Mouse (Mus musculus): ENCODE measurements around the gene Ctr9. TPM values are rescaled to one million over a fixed set of nuclear protein-coding genes. Genes with fewer than 3 reads are reported as not detected.

Ctr9 gene
- total RNA-seq, 1 experiment from 2014 or later = 45.9 TPM

DNA sequence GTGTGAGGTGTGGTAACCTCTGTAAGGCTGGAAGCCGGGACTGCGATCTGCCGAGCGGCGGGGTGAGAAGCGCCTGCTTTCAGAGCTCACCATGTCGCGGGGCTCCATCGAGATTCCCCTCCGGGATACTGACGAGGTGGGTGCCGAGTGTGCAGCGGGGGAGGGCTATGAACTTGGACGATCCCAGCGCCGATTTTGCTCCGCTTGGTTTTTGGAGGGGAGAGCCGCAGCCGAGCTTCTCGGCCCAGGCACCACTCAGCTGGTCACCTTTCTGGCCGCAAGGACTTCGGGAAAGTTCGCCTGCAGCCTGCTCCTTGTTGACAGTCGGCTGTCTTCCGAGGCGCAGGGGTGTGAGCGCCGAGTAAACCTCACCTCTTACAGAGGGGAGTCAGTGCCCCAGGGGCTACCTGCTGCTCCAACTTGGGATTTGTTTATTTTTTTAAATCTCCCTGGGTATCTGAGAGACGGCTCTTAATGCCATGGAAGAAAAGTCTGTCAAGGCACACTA, 349 bp downstream of the Ctr9 start:
- DNase-seq = no peak

DNA sequence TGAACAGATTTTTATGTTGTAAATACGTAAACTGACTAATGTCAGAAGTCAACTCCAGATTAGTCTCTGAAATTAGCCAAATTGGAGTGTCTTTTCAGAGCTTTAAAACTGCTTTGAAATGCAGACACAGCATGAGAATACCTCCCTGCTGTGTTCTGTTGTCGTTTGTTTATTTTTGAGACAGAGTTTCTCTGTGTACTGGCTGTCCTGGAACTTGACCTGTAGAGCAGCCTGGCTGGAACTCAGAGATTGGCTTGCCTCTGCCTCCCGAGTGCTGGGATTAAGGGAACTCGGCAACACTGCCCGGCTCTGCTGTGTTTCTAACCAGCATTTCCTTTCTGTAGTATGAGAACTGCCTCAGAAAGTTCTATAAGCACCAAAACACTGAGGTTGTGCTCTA, 20.2 kb downstream of the Ctr9 start:
- no peak for DNase-seq

DNA sequence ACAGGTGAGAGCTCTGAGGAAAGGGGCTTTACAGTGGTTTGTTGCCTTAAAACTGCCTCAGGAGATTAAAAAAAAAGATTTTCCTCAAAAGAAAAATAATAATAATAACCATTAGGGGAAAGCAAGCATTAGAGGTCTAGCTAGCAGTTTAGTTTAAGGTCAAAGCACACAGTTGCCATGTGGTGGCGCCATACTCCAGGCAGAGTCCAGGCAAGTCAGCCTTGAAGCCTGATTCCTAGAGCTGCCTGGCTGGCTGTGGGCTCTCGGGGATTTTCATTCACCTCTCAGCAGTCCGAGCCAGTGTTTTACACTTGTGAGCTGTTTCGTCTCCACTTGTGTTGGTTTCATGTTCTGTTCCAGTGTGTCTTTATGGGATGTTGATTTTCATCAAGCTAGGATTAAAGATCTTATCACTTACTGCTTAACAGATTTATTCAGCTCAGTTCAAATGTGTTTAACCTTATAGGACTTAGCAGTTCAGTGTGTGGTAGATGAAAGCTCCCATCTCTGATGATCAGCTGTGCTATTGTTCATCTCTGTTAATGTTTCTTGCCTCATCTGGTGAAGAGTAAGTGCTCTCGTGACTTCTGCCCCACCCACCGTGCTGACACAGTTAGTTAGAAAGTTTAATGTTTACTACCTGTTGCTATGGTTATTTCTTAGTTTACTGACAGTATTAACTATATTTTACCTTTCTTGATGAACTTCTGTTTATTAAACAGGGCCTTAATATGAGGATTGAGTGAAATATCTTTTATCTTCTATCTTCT, 21.1 kb downstream of the Ctr9 start:
- peak; percentile 86 for DNase-seq

DNA sequence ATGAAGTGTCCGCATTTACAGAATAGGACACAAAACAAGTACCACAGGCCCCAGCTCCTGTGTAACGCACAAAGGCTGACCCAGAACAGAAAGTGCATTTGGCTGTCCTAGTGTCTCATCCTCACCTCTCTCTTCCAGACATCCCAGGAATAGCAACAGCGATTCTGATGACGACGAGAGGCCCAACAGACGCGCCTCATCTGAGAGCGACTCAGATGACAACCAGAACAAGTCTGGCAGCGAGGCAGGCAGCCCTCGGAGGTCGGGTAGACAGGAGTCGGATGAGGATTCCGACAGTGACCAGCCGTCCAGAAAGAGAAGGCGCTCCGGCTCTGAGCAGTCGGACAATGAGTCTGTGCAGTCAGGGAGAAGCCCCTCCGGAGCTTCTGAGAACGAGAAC, 26.5 kb downstream of the Ctr9 start:
- no peak for DNase-seq

DNA sequence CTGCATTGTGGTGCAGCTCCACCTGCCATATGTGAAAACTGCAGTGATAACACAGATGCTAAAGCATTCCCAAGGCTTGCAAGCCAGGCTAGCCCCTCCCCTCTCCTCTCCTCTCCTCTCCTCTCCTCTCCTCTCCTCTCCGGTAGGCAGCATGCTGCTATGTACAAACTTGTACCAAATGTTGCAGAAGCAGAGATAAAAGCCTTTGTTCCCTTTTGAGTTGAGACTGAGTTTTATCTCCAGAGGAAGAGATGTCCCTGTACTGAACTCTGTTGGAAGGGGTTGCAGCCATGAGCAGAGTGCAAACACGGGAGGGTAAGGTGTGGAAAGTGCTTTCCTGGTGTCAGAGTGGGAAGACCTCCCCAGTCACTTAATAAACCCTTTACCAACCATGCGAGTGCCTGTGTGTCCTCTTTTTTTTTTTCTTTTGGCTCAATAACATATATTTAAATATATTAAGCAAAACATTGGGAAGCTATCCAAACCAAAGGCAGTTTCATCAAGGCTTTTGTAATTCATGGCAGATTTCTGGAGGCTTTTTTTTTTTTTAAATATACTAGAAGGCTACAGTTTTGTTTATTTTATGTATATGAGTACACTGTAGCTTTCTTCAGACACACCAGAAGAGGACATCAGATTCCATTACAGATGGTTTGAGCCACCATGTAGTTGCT, 27.4 kb downstream of the Ctr9 start:
- DNase-seq = no peak

DNA sequence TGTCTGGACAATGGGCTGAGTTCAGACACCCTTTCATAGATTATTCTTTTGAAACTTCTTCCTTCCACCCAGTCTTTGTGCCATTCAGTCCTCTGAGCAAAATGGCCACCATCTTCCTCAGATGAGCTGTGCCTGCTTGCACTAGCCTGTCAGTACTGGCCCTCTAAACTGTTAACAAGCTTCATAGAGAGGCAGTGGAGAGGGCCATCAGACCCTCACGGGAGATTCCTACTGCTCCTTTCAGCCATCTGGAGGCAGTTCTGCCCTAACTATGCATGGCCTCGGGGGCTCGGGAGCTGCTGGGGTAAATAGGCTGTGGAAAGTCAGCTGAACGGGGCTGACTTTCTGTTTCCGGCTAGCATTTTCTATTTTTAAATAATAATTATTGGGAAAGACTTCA, 30.8 kb downstream of the Ctr9 start:
- DNase-seq = no peak

DNA sequence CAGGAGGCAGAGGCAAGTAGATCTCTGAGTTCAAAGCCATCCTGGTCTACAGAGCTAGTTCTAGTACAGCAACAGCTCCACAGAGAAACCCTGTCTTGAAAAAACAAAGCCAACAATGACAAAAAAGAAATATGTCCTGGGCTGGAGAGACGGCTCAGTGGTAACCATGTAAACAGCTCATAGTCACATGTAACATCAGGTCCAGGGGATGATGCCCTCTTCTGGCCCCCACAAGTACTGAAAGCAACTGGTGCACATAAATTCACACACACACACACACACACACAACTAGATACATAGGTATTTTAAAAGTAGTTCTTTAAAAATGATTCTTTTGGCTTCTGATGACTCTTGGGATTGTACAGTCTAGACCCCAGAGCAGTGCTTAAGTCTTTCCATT, 34.2 kb downstream of the Ctr9 start:
- DNase-seq = no peak

DNA sequence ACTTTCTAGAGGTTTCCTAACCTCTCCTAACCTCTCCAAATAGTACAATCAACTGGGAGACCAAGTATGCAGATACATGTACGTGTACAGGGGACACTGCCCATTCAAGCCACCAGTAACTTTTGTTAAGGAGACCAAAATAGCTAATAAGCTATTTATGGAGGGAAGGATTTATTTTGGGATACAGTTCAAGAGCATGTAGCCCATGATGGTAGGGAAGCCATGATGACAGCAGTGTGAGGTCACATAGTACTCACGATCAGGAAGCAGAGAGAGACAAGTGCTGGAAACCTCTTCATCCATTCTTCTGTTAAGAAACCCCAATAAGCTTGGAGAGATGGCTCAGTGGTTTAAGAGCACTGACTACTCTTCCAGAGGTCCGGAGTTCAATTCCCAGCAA, 39.4 kb downstream of the Ctr9 start:
- DNase-seq = no peak

DNA sequence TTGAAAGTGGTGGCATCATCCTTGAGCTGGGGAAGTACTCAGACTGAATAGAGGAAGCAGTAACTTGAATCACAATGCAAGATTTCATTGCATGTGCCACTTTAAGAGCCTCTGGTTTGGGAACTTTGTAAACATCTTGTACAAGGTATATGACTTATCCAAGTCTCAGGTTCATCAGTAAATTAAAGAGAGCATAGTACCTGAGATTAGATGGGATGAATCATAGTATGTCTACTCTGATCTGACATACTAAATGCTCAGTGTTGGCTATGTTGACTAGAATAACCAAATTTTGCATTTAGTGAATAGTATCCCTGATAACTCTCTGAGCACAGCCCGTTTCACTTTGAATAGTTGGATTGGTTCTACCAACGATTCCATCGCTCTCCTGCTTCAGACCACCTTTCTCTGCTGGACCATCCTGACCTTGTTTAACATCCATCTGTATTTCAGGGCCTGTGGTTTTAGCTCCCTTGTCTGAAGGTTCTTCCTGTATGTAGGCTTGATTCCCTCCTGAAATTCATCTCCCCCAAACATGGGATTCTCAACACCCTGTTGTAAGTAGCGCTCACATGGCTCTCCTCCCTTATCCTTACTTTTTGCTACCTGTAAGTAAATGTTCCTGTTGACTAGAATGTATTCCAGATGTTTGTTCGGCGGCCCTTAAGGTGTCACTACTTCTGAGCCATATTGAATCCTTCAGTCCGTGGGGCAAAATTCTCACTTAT, 40.9 kb downstream of the Ctr9 start:
- no peak for DNase-seq

DNA sequence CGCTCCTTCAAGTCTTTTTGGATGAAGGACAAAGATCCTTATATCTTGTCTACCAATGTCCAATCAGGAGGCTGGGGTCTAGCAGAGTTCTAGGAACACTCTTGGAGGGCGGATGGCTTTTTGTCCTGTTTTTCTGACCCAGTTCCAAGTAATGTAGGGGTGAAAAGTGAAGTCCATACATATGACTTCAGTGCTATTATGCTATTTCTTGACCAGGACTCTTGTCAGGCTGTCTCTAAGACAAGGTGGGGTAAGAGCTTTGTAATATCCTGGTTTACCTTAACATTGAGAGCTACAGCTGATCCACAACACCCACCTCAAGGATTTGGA, 41.4 kb downstream of the Ctr9 start:
- no peak for DNase-seq

DNA sequence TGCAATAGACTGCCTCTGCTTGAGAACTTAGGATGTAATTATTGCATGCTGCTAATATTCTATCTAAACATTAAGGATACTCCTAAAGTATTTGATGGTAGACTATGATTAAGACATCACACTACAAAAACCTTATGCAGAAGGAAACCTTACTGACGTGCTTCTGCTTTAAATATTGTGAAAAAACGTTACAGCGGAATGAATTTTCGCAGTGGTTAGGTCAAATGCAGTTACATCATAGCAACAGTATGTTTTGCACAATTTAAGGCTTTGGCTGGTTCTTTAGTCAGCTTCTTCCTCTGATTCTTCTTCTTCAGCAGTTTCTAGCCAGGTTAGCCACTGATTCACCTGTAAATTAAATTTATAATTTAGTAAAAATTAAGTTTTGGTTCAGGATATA, 43.7 kb downstream of the Ctr9 start:
- no peak for DNase-seq

DNA sequence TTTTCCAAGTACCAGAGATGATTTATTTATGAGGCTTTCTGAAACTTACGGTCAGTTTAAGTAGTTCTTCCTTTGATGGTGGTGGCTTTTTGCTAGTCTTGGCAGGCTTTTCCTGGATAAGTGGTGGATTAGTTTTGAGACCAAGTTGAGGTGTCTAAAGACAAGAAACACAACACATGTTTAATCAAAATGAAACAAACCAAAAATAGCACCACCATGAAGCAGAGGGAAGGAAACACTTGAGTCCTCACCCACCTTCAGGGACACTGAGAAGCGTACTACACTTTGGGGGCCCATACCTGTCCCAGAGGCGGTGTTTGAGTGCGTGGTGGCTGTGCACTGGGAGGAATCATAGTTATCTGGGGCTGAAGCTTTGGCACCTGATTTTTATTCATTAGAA, 46.5 kb downstream of the Ctr9 start:
- DNase-seq = no peak

DNA sequence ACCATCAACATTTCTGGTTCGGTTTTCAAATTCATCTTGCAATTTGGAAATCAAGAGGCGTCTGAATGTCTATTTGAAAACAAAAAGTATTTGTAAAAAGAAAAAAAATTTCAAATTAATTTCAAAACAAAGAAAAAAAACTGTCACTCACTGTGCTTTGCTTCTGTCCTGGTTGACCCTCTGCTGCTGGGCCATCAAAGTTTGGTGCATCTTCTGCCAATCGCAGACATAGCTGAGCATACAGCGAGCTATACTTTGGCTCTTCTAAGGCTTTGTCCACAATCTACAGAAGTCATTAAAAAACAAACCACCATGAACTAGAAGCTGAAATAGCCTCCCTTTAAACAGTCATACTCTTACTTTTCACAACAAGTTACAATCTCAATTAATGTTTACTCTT, 49.5 kb downstream of the Ctr9 start:
- DNase-seq = no peak

DNA sequence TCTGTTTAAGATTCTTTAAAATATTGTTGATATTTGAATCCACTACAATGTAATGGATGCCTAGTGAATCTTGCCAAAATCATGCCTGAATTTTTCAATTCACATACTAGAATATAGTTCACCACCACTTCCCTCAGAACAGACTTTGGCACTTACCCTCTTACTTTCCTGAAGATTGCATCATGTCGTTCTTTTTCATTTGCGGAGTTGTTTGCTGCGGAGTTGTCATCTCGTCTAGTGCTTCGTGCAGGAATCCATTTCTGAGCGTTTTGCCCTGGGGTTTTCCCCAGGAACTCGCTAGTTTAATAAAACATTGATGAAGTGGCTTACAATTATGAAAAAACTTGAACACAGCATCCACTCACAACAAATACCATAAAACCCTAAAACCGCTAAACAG, 51.3 kb downstream of the Ctr9 start:
- DNase-seq = no peak

DNA sequence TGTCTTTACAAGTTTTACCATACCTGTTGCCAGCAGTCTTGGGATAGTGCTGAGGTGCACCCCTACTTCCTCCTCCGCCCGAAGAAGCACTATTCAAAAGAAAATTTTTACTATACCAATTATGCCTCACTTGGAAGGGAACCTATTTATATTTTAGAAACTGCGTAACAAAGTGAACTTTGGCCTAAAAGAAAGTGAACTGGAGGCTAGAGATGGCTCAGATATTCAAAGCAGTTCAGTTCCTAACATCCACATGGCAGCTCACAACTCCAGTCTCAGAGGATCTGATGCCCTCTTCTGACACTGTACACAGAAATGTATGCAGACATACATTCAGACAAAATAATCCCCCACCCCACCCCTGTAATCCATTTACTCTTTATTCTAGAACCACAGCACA, 52.1 kb downstream of the Ctr9 start:
- no peak for DNase-seq

DNA sequence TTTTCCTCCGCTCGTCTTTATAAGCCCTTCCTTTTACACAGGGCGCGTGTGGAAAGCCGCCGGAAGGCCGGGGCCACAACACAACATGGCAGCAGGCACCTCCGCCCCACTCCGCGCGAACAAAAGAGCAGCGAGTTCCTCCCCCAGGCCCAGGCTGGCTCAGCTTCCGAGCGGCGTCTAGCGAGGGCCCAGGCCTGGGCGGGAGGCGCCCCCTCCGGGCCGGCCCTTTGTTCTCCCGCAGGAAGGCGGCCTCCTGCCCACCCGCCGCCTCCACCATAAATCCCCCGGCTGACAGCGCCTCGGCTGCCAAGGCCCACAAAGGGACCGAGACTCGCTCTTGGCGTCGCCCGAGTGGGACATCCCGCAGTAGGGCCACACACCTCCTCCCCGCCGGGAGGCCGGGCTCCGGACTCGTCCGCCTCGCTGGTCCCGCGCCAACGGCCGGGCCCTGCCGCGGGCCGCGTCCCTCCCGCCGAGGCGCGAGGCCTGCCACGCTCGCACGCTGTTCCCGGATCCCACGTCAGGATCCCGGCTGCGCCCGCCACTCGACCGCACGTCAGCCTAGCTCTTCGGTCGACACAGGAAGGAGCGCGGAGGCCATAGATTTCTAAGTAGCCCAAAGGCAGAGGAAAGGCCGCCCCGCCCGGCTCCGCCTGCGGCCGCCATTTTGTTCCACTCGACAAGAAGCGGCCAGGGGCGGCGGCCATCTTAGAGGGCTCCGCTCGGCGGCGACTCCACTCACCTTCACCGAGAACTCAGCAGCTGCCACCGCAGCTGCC, 53.5 kb downstream of the Ctr9 start:
- DNase-seq = peak; percentile 93

DNA sequence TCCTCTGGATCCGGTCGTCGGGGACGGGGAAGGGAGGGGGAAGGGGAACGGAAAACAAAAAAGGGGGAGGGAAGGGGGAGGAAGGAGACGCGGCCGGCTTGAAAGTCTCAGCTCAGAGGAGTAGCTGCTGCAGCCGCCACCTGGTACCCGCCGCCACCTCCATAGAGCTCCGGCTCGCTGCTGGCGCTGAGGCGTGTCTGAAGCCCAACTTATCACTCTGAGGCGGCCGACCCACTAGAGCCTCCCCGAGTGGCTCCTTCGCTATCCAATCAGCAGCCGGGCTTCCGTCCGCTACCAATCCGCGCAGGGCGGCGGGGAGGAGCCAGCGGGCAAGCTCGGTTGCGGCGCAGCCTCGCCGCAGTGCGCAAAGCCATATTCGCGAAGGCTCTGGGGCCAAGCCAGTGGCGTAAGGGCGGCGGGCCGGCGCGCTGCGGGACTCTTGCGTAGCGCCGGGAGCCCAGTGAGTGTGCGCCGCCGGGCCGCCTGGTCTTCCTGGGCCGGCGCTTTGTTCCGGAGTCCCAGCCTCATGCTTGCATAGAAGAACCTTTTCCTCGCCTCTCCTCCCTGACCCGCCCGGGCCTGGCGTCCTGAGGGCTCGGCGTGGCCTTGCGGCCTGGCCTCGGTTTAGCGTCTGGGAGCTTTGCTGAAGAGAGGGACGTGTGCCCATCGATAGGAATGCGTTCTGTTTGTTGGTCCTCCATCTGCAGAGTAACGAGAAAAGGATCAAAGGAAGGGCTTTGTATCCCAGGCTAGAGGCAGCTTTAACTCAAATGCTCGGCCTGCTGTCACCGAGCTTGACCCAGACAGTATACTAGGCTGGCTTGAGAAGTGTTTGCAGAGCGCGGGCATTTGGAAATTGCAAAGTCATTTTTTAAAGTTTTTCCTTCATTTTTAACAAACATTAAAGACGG, 54.3 kb downstream of the Ctr9 start, which contains the start of gene Eif4g2:
Gene Eif4g2 (minus strand): TSS at position 209 of the 911 bp plus-strand sequence.
- peak; percentile 99 for DNase-seq

DNA sequence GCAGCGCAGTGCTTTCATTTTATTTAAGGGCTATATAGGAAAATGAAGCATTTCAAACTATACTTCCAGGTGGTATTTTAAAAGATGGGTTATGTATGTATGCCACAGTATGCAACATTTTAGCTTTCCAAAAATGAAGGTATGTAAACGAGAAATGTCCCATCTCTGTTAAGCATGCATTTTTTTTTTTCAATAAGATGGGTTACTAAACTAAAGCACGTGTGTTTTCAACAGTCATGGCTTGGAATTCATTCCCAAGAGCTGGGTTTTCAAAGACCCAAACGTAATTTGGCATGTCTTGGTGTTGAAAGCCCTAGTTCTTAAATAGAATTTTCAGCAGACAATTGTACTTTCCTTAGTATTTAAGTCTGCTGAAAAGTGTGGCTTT, 55.0 kb downstream of the Ctr9 start:
- no peak for DNase-seq

DNA sequence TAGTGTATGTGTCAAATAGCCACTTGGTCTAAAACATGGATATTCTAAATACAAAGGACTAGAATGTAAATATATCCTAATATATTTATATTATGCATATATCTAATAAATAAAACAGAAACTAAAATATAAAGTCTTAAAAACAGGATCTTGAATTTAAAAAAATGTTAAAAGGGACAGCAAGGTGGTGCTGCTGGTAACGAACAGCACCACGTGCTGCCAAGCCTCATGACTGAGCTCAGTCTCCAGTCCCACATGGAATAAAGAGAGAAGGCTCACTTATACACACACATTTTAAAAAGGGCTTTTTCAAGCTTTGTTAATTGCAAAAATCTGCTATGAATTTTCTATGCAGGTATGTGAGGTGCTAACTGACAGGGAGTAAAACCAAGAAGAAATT, 55.7 kb downstream of the Ctr9 start:
- no peak for DNase-seq

DNA sequence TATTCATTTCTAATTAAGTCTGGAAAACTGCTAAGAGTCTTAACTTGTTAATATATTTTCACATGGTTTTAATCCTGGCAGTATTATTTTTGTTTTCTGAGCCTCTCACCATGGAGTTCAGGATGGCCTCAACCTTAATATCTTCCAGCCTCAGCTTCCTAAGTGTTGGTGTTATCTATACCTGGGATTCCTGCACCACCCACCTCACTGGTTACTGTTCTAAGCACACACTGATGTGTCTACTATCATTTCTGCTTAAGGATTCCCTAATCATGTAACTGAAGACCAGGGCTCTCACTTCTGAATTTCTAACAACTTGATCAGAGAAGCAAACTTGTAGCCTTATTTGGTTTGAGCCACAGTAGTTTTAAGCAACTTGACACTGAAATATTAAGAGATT, 56.4 kb downstream of the Ctr9 start:
- DNase-seq = no peak

DNA sequence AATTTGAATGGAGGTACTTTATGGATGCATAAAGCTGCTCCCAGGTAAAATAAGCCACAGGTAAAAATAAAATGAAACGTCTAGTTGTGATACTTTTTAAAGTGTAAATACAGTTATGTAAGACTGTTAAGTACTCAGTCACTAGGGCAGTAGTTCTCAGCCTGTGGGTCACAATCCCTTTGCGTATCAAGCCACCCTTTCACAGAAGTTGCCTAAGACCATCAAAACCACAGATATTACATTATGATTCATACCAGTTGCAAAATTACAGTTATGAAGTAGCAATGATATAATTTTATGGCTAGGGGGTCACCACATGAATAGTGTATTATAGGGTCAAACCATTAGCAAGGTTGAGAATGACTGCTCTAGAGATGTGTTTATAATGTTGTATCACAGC, 66.4 kb downstream of the Ctr9 start:
- no peak for DNase-seq
